Mouse (Mus musculus): ENCODE measurements around the gene Ccdc38. TPM values are rescaled to one million over a fixed set of nuclear protein-coding genes. Genes with fewer than 3 reads are reported as not detected.
A peak's percentile ranks its signal among the peaks of the same experiment; 100 is the strongest.

Ccdc38 gene
- total and polyA plus RNA-seq, 2 experiments: 0.28 to 0.40 TPM

DNA sequence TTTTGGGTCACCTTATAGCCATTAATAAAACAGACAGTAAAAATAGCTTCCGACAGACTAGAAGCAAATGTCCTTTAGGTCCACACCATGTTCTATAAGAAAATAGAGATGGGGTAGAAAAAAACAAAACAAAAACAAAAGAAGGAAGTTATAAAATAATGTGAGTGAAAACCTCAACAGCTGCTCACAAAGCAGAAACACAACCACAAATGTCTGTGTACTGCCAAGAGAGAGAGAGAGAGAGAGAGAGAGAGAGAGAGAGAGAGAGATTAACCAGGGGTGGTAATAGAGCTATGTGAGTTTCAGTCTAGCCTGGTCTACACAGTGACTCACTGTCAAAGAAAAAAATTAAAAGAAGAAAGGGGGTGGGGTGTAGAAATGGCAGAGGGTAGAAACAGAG, 1.2 kb downstream of the Ccdc38 start:
- no peak for DNase-seq (ENCODE audit: extremely low read depth, low read depth, low spot score)
- no peaks in the 10 kb centered on the region for H3K36me3 ChIP-seq (ENCODE audit: control insufficient read depth, insufficient read depth, low read length)
- TF ChIP-seq CTCF (IDR thresholded peaks at IDR 0.05; ENCODE audit: low read depth, low read length) (no peak), POLR2A (IDR thresholded peaks at IDR 0.05; ENCODE audit: extremely low read depth, insufficient read depth, low read length) (no peak)

DNA sequence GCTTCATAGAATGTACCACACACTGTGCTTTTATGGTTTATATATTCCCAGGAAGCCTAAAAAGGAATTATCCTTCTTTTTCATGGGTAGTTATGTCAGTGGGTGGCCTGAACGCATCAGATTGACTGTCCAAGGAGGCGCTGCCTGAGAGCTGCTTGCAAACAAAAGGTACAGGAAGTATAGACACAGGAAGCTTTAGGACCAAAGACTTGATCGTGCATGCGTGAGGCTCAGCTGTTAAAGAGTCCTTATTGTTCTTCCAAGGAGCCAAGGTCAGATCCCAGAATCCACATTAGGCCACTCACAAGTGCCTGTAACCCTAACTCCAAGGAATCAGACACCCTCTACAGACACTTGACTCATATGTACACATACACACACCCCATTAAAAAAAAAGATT, 1.9 kb downstream of the Ccdc38 start:
- TF ChIP-seq CTCF (IDR thresholded peaks at IDR 0.05; ENCODE audit: low read depth, low read length) (no peak), POLR2A (IDR thresholded peaks at IDR 0.05; ENCODE audit: extremely low read depth, insufficient read depth, low read length) (no peak)
- H3K9ac ChIP-seq (ENCODE audit: low read depth, low read length): no peak overlapping the region
- H3K79me2 ChIP-seq (ENCODE audit: control insufficient read depth, insufficient read depth, low read length): no peaks in the 10 kb centered on the region
- H3K4me1 ChIP-seq (ENCODE audit: control insufficient read depth, insufficient read depth, low read length): peaks cover 17% of the 10 kb centered on the region
- H3K27ac ChIP-seq (replicated peaks; ENCODE audit: insufficient read depth, low read depth, low read length): peak overlapping the region; percentile 46
- WGBS: 81% methylated on average over 4 of the region's 4 CpGs
- H3K36me3 ChIP-seq (ENCODE audit: control insufficient read depth, insufficient read depth, low read length): no peaks in the 10 kb centered on the region
- no peak overlapping the region for H3K4me3 ChIP-seq (ENCODE audit: insufficient read depth, low read depth, low read length)
- H3K27me3 ChIP-seq (ENCODE audit: control insufficient read depth, insufficient read depth, low read length): no peaks in the 10 kb centered on the region
- no peak for DNase-seq (ENCODE audit: extremely low read depth, low read depth, low spot score)

More for the DNA sequence above, 1.2 kb downstream of the Ccdc38 start:
- H3K79me2 ChIP-seq (ENCODE audit: control insufficient read depth, insufficient read depth, low read length): no peaks in the 10 kb centered on the region
- no peak overlapping the region for H3K9ac ChIP-seq (ENCODE audit: low read depth, low read length)
- no peak overlapping the region for H3K4me3 ChIP-seq (ENCODE audit: insufficient read depth, low read depth, low read length)
- no peak overlapping the region for H3K27ac ChIP-seq (replicated peaks; ENCODE audit: insufficient read depth, low read depth, low read length)
- no peaks in the 10 kb centered on the region for H3K27me3 ChIP-seq (ENCODE audit: control insufficient read depth, insufficient read depth, low read length)
- H3K4me1 ChIP-seq (ENCODE audit: control insufficient read depth, insufficient read depth, low read length): peaks cover 21% of the 10 kb centered on the region
- WGBS: 89% methylated on average over 1 of the region's 1 CpGs

GRCm38 (mm10) chr10:93543176-93543575, 2.7 kb downstream of the Ccdc38 start:
- Histone ChIP-seq H3K36me3 (ENCODE audit: control insufficient read depth, insufficient read depth, low read length) (no peaks in the 10 kb centered on the region), H3K27ac (replicated peaks; ENCODE audit: insufficient read depth, low read depth, low read length) (peak overlapping the region; percentile 74), H3K27me3 (ENCODE audit: control insufficient read depth, insufficient read depth, low read length) (no peaks in the 10 kb centered on the region), H3K4me3 (ENCODE audit: insufficient read depth, low read depth, low read length) (no peak overlapping the region), H3K9ac (ENCODE audit: low read depth, low read length) (no peak overlapping the region), H3K79me2 (ENCODE audit: control insufficient read depth, insufficient read depth, low read length) (no peaks in the 10 kb centered on the region), H3K4me1 (ENCODE audit: control insufficient read depth, insufficient read depth, low read length) (peaks cover 13% of the 10 kb centered on the region)
- 20% methylated on average over 6 of the region's 6 CpGs for WGBS
- DNase-seq (ENCODE audit: extremely low read depth, low read depth, low spot score): peak; percentile 97
- no peak for TF ChIP-seq POLR2A (IDR thresholded peaks at IDR 0.05; ENCODE audit: extremely low read depth, insufficient read depth, low read length)
- no peak for TF ChIP-seq CTCF (IDR thresholded peaks at IDR 0.05; ENCODE audit: low read depth, low read length)

GRCm38 (mm10) chr10:93544172-93544571, 3.7 kb downstream of the Ccdc38 start:
- Histone ChIP-seq H3K4me1 (ENCODE audit: control insufficient read depth, insufficient read depth, low read length) (peaks cover 13% of the 10 kb centered on the region), H3K4me3 (ENCODE audit: insufficient read depth, low read depth, low read length) (no peak overlapping the region), H3K79me2 (ENCODE audit: control insufficient read depth, insufficient read depth, low read length) (no peaks in the 10 kb centered on the region), H3K9ac (ENCODE audit: low read depth, low read length) (0 out of 2 replicates have a peak overlapping the region, but pooled peaks have one; percentile 36), H3K36me3 (ENCODE audit: control insufficient read depth, insufficient read depth, low read length) (no peaks in the 10 kb centered on the region), H3K27ac (replicated peaks; ENCODE audit: insufficient read depth, low read depth, low read length) (peak overlapping the region; percentile 78), H3K27me3 (ENCODE audit: control insufficient read depth, insufficient read depth, low read length) (no peaks in the 10 kb centered on the region)
- peak; percentile 61 for DNase-seq (ENCODE audit: extremely low read depth, low read depth, low spot score)
- no peak for TF ChIP-seq CTCF (IDR thresholded peaks at IDR 0.05; ENCODE audit: low read depth, low read length)
- TF ChIP-seq POLR2A (IDR thresholded peaks at IDR 0.05; ENCODE audit: extremely low read depth, insufficient read depth, low read length): no peak
- WGBS: 32% methylated on average over 5 of the region's 5 CpGs

DNA sequence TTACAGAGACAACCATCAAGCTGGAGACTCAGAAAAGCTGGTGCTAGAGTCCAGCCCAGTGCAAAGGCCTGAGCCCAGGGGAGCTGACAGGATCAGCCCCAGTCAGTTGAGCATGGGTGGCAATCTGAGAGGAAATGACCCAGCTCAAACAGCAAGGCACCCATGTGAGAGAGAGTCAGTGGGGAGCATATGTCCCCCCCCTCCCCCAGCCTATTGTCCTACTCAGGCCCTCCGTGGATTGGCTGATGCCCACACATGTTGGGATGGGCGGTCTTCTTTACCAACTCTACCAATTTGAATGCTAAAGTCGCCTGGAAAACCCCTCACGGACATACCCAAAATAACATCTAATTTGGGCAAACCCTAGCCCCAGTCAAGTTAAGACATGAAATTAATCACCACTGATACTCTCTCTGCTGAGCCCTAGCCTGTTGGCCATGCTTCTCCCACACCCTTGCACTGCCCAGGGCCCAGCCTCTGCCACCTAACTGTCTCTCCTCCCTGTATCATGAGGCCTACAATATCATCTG, 7.4 kb downstream of the Ccdc38 start:
- Histone ChIP-seq H3K4me1 (ENCODE audit: control insufficient read depth, insufficient read depth, low read length) (peaks cover 7% of the 10 kb centered on the region), H3K27ac (replicated peaks; ENCODE audit: insufficient read depth, low read depth, low read length) (no peak overlapping the region), H3K79me2 (ENCODE audit: control insufficient read depth, insufficient read depth, low read length) (no peaks in the 10 kb centered on the region), H3K27me3 (ENCODE audit: control insufficient read depth, insufficient read depth, low read length) (no peaks in the 10 kb centered on the region), H3K9ac (ENCODE audit: low read depth, low read length) (no peak overlapping the region), H3K4me3 (ENCODE audit: insufficient read depth, low read depth, low read length) (no peak overlapping the region), H3K36me3 (ENCODE audit: control insufficient read depth, insufficient read depth, low read length) (no peaks in the 10 kb centered on the region)
- no peak for TF ChIP-seq CTCF (IDR thresholded peaks at IDR 0.05; ENCODE audit: low read depth, low read length)
- no peak for TF ChIP-seq POLR2A (IDR thresholded peaks at IDR 0.05; ENCODE audit: extremely low read depth, insufficient read depth, low read length)
- no peak for DNase-seq (ENCODE audit: extremely low read depth, low read depth, low spot score)
- WGBS: 93% methylated on average over 4 of the region's 4 CpGs

- peaks cover 2% of the 10 kb centered on the region for H3K4me1 ChIP-seq (ENCODE audit: control insufficient read depth, insufficient read depth, low read length)
- no peaks in the 10 kb centered on the region for H3K36me3 ChIP-seq (ENCODE audit: control insufficient read depth, insufficient read depth, low read length)
- no peak overlapping the region for H3K4me3 ChIP-seq (ENCODE audit: insufficient read depth, low read depth, low read length)
- no peak overlapping the region for H3K9ac ChIP-seq (ENCODE audit: low read depth, low read length)
- DNase-seq (ENCODE audit: extremely low read depth, low read depth, low spot score): peak; percentile 64
- H3K27ac ChIP-seq (replicated peaks; ENCODE audit: insufficient read depth, low read depth, low read length): no peak overlapping the region
- WGBS: 11% methylated on average over 7 of the region's 7 CpGs
- H3K27me3 ChIP-seq (ENCODE audit: control insufficient read depth, insufficient read depth, low read length): no peaks in the 10 kb centered on the region
- TF ChIP-seq POLR2A (IDR thresholded peaks at IDR 0.05; ENCODE audit: extremely low read depth, insufficient read depth, low read length) (no peak), CTCF (IDR thresholded peaks at IDR 0.05; ENCODE audit: low read depth, low read length) (peak; percentile 93)
- H3K79me2 ChIP-seq (ENCODE audit: control insufficient read depth, insufficient read depth, low read length): no peaks in the 10 kb centered on the region
These were observed 8.6 kb downstream of the Ccdc38 start for GRCm38 (mm10) chr10:93548991-93549390.
